ENCODE assay signal across 24 mouse cellular contexts in the genomic region with DNA sequence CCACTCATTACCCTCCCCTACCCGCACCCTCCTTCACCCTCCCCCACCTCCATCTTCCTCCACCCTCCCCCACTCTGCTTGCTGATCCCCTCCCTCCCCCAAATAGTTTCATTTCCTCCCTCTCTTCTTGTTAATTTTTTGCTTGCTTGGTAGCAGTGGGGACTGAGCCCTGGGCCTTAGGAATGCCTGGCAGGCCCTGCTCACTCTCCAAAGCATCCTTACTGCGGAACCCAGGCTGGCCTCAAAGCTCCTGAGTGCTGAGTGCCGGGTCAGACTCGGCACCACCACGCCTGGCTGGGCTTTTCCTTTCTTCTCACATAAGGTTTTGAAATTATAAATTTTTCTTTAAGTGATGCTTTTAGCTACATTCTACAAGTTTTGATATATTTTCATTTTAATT.
"Had no signal": no experiment of that assay in that cellular context is flagged by ENCODE, and none has a peak within 500 bp of the region (broad histone marks: within the 10 kb centered on the region; RNA-seq: fewer than 3 reads in every experiment).

No protein-coding gene starts in this region.

- H3K27me3 ChIP-seq: heart, embryonic 12.5 days; hindbrain, embryonic 12.5 days; hindbrain, embryonic 15.5 days; kidney, embryonic 15.5 days; limb, embryonic 13.5 days; limb, embryonic 15.5 days; liver, embryonic 12.5 days had no signal

- H3K4me2 ChIP-seq: heart, embryonic 12.5 days; hindbrain, embryonic 12.5 days; hindbrain, embryonic 15.5 days; kidney, embryonic 15.5 days; limb, embryonic 13.5 days; limb, embryonic 15.5 days; liver, embryonic 12.5 days had no signal

- H3K27ac ChIP-seq: gastrocnemius, adult 2 months; heart, adult 2 months; hindbrain, embryonic 10.5 days; hindbrain, embryonic 12.5 days; hindbrain, embryonic 15.5 days; hindbrain, postnatal 0 days; kidney, embryonic 15.5 days; limb, embryonic 13.5 days; liver, embryonic 12.5 days; liver, embryonic 14.5 days had no signal

- H3K36me3 ChIP-seq: heart, embryonic 12.5 days; hindbrain, embryonic 10.5 days; hindbrain, embryonic 12.5 days; hindbrain, embryonic 15.5 days; kidney, embryonic 15.5 days; limb, embryonic 13.5 days; limb, embryonic 15.5 days; liver, embryonic 12.5 days had no signal

- H3K9ac ChIP-seq: heart, embryonic 12.5 days; hindbrain, embryonic 12.5 days; hindbrain, embryonic 15.5 days; kidney, embryonic 15.5 days; limb, embryonic 13.5 days; limb, embryonic 15.5 days; liver, embryonic 12.5 days; liver, embryonic 14.5 days had no signal

- H3K9me3 ChIP-seq: heart, embryonic 12.5 days; hindbrain, embryonic 10.5 days; hindbrain, embryonic 12.5 days; hindbrain, embryonic 15.5 days; kidney, embryonic 15.5 days; limb, embryonic 15.5 days; liver, embryonic 12.5 days had no signal

- H3K4me3 ChIP-seq: gastrocnemius, adult 2 months; heart, adult 2 months; heart, embryonic 12.5 days; hindbrain, embryonic 10.5 days; hindbrain, embryonic 12.5 days; hindbrain, embryonic 15.5 days; kidney, embryonic 15.5 days; limb, embryonic 13.5 days; limb, embryonic 15.5 days; liver, embryonic 12.5 days had no signal

- H3K4me1 ChIP-seq: hindbrain, embryonic 15.5 days; liver, embryonic 12.5 days had no signal

- DNase-seq: gastrocnemius, adult 2 months; gastrocnemius, postnatal 10 days; gastrocnemius, postnatal 25 days; heart, adult 2 months; heart, postnatal 4 days; kidney, adult 11 months; kidney, adult 2 months; kidney, adult 9 months; kidney, postnatal 10 days; kidney, postnatal 36 days; layer of hippocampus, adult 9-11 months; layer of hippocampus, postnatal 36 days; left cerebral cortex, postnatal 4 days had no signal

- ATAC-seq: hindbrain, postnatal 0 days; intestine, embryonic 16.5 days; liver, embryonic 12.5 days had no signal
